Mouse (Mus musculus) lung, postnatal 0 days (tissue): ENCODE data around the gene Focad.

Experiments
- CTCF ChIP-seq: IDR thresholded peaks from 2 replicates; pipeline ENCODE4 v1.5.1; 2016; ENCODE audit warnings: antibody characterized with exemption, mild to moderate bottlenecking
- EP300 ChIP-seq: IDR thresholded peaks from 2 replicates; pipeline ENCODE4 v1.6.1; 2016; ENCODE audit warnings: antibody characterized with exemption, mild to moderate bottlenecking, control low read depth

- no peak for TF ChIP-seq CTCF
- no peak for TF ChIP-seq EP300
Measured at GRCm38 (mm10) chr4:88184293-88184692, 89.9 kb downstream of the Focad start.
